Mouse (Mus musculus) cerebellum, adult 2 months (tissue): ENCODE results near the gene Gm42906. TPM values are rescaled to one million over a fixed set of nuclear protein-coding genes. Genes with fewer than 3 reads are reported as not detected.

Source experiments
- DNase-seq, 2 experiments: peaks; one replicate each; pipeline ENCODE4 v3.0.0; 2021
- H3K27ac ChIP-seq: fragments of 200-500 bp; 2 replicates; pipeline ENCODE4 v1.5.1; 2012; ENCODE audit warnings: low read length, control low read depth, inconsistent platforms; ENCODE audit not compliant: insufficient read depth
- H3K27me3 ChIP-seq: fragments of 200-500 bp; 2 replicates; pipeline ENCODE4 v1.6.1; 2012; ENCODE audit warnings: inconsistent platforms, mild to moderate bottlenecking, low read length, moderate library complexity; ENCODE audit not compliant: control insufficient read depth, insufficient read depth
- H3K4me1 ChIP-seq: fragments of 200-500 bp; 2 replicates; pipeline ENCODE4 v1.6.1; 2011; ENCODE audit warnings: low read length; ENCODE audit not compliant: control insufficient read depth, insufficient read depth
- H3K4me3 ChIP-seq: fragments of 200-500 bp; replicated peaks from 2 replicates; pipeline ENCODE3; 2011; ENCODE audit warnings: mild to moderate bottlenecking, low read depth, low read length, control low read depth; ENCODE audit not compliant: insufficient read depth
- CTCF ChIP-seq: fragments of 200-500 bp; IDR thresholded peaks from 2 replicates; pipeline ENCODE4 v1.5.1; 2011; ENCODE audit warnings: low read depth, mild to moderate bottlenecking, control low read depth, low read length, moderate library complexity, borderline replicate concordance; ENCODE audit not compliant: insufficient read depth
- POLR2A ChIP-seq: fragments of 200-500 bp; IDR thresholded peaks from 2 replicates; pipeline ENCODE4 v1.6.1; 2011; ENCODE audit warnings: low read length, control low read depth, borderline replicate concordance; ENCODE audit not compliant: insufficient read depth
- WGBS: fragments of 180-500 bp; shearing (Covaris S2); methylation state at CpG from one replicate; pipeline ENCODE4 v1.1.7; 2018; 5-methylcytosine and 5-hydroxymethylcytosine counted together
- polyA plus RNA-seq: library from polyadenylated mRNA; depleted of rRNA; stranded (reverse); fragments of >200 nt; gene quantifications from 2 replicates; pipeline ENCODE4 v1.2.3, GENCODE M21; 2012

The Gm42906 gene
- polyA plus RNA-seq, 1 experiment, result not detected

- Histone ChIP-seq H3K4me3 (no peak overlapping the region), H3K27ac (no peak overlapping the region), H3K27me3 (no peaks in the 10 kb centered on the region), H3K4me1 (no peaks in the 10 kb centered on the region)
- TF ChIP-seq POLR2A, result no peak
- TF ChIP-seq CTCF, result no peak
- DNase-seq, result no peak
- 39% methylated on average over 3 of the region's 3 CpGs for WGBS
Measured at GRCm38 (mm10) chr5:151154780-151155179, 273.2 kb downstream of the Gm42906 start.

DNA sequence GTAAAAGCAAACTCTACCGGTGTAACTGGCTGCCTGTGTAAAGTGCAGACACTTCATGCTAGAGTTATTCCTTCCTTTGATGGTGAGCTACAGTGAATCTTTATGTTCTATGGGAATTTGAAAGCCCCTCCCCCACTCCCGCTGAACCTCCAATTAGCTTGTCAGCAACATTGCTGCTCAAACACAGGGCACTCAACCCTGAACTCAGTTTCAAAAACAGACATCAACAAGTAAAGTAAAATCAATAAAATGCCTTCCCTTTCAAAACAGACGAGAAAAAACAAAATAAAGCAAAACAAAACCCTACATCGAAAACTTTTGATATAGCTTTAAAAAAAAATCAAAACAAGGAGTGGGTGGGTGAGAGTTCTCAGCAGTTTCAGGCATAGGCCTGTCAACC is 273.9 kb downstream of the Gm42906 start:
- TF ChIP-seq POLR2A (no peak), CTCF (no peak)
- no peaks in the 10 kb centered on the region for H3K27me3 ChIP-seq
- no peak overlapping the region for H3K4me3 ChIP-seq
- DNase-seq, result no peak
- WGBS, result 86% methylated on average over 4 of the region's 4 CpGs
- no peak overlapping the region for H3K27ac ChIP-seq
- H3K4me1 ChIP-seq, result no peaks in the 10 kb centered on the region

- WGBS, result 44% methylated on average over 9 of the region's 9 CpGs
Measured at GRCm38 (mm10) chr5:151151549-151151948, 276.4 kb downstream of the Gm42906 start.

DNA sequence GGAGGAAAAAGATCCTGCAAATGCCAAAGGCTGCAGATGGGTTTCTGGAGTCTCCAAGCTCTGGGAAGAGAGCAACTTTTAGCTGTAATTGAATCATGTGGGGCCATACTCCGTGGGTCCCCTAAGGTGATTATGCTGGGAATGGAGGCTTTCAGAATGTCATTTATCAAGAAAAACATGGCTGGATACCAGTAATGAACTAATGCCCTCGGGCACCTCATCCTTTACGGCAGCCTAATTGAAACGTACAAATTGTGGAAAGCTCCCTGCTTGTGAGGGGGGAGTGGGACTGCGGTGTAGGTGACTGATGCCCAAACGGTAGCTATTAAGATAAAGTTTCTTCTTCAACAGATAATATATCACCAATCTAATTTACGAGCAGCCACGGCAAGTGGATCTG is 278.5 kb downstream of the Gm42906 start:
- 80% methylated on average over 8 of the region's 8 CpGs for WGBS
- H3K27ac ChIP-seq, result no peak overlapping the region
- no peak for DNase-seq
- no peaks in the 10 kb centered on the region for H3K4me1 ChIP-seq
- H3K27me3 ChIP-seq, result no peaks in the 10 kb centered on the region
- TF ChIP-seq POLR2A (no peak), CTCF (no peak)
- H3K4me3 ChIP-seq, result no peak overlapping the region

More at GRCm38 (mm10) chr5:151151549-151151948, 276.4 kb downstream of the Gm42906 start:
- Histone ChIP-seq H3K4me3 (no peak overlapping the region), H3K27ac (no peak overlapping the region), H3K27me3 (no peaks in the 10 kb centered on the region), H3K4me1 (no peaks in the 10 kb centered on the region)
- TF ChIP-seq CTCF (no peak), POLR2A (no peak)
- peak in 1 of 2 experiments; percentile 15 for DNase-seq

GRCm38 (mm10) chr5:151148079-151148478 is 279.9 kb downstream of the Gm42906 start:
- DNase-seq, result no peak
- no peak overlapping the region for H3K4me3 ChIP-seq
- no peak overlapping the region for H3K27ac ChIP-seq
- TF ChIP-seq POLR2A (no peak), CTCF (no peak)
- WGBS, result 89% methylated on average over 4 of the region's 4 CpGs
- H3K27me3 ChIP-seq, result no peaks in the 10 kb centered on the region
- H3K4me1 ChIP-seq, result no peaks in the 10 kb centered on the region

GRCm38 (mm10) chr5:151145807-151146206 is 282.2 kb downstream of the Gm42906 start:
- WGBS, result 85% methylated on average over 5 of the region's 5 CpGs
- DNase-seq, result no peak

GRCm38 (mm10) chr5:151143955-151144354 is 284.0 kb downstream of the Gm42906 start:
- H3K27ac ChIP-seq, result no peak overlapping the region
- no peaks in the 10 kb centered on the region for H3K27me3 ChIP-seq
- 89% methylated on average over 5 of the region's 5 CpGs for WGBS
- H3K4me3 ChIP-seq, result no peak overlapping the region
- TF ChIP-seq POLR2A (no peak), CTCF (no peak)
- no peak for DNase-seq
- H3K4me1 ChIP-seq, result no peaks in the 10 kb centered on the region

More at GRCm38 (mm10) chr5:151145807-151146206, 282.2 kb downstream of the Gm42906 start:
- Histone ChIP-seq H3K27ac (no peak overlapping the region), H3K4me1 (no peaks in the 10 kb centered on the region), H3K27me3 (no peaks in the 10 kb centered on the region), H3K4me3 (no peak overlapping the region)
- no peak for TF ChIP-seq CTCF
- TF ChIP-seq POLR2A, result no peak

DNA sequence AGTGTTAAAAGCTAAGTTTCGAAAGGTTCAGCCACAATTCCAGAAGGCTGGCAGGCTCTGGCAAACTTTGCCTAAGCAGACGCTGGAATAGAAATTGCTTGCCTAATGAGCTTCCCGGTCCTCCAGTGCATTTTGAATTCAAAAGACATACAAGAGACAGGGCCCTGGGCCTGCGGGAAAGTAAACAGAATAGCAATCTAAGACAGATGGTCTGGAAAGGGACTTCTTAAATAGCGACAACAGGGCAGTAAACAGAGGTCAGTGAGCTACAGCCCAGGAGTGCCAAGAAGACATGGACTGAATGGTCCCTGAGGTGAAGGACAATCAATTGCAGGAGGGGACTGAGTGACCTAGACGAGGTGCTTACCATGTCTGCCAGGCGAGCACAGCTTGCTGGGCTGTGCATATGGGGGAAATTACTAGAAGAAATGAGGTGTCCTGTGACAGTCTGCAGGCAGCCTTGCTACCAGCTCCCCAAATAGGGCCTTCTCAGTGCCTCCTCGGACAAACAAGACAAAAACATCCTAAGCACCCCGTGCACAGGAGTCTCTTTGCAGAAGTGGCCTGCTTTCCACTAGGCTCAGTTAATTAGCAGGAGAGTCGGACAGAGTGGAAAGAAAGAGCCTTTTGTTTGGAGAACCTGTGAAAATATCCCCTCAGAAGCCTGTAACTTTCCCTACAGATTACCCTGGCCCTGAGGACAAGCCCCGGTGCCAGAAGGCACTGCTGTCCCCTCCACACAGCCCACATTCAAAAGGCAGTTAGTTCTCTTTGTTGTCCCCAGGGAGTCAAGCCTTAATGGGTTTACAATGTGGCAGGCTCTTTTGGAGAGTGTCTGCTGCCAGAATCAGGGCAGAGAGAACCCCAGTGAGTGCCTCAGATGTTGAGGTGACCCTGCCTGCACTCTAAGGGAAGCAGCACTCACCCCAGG is 285.0 kb downstream of the Gm42906 start:
- no peaks in the 10 kb centered on the region for H3K27me3 ChIP-seq
- no peak for TF ChIP-seq CTCF
- no peak for TF ChIP-seq POLR2A
- H3K27ac ChIP-seq, result peak overlapping the region; percentile 10; the same call in 1 of the 2 replicates
- no peaks in the 10 kb centered on the region for H3K4me1 ChIP-seq
- 25% methylated on average over 11 of the region's 11 CpGs for WGBS
- DNase-seq, result no peak
- no peak overlapping the region for H3K4me3 ChIP-seq
